Mouse (Mus musculus): ENCODE data around the gene Alpk1. TPM values are rescaled to one million over a fixed set of nuclear protein-coding genes. Genes with fewer than 3 reads are reported as not detected.

Alpk1 gene
- polyA plus RNA-seq, 1 experiment from 2014 or later, result 0.85 TPM

DNA sequence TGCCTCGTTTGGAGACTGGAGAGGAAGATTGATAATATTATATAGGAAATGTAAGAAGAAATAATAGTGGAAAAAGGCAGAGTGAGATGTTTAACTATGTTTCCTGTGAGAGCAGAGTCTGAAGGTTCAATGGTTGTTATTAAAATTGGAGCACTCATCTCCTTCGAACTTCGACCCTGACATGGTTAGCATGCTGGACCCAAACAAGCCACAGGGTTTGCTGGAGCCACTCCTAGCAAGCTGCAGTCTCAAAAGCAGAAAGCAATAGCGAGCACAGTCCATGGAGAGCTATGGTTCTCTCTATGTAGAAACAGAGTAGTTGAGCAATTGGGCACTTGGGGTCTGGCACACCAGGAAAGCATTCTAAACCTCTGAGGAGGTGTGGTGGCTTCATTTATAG, 59.4 kb downstream of the Alpk1 start:
- TF ChIP-seq CTCF (IDR thresholded peaks at IDR 0.05; ENCODE audit: low read depth), result no peak
- no peaks in the 10 kb centered on the region for H3K36me3 ChIP-seq (ENCODE audit: control insufficient read depth, insufficient read depth)
- 0 out of 2 replicates have a peak, but pooled peaks cover 5% of the 10 kb centered on the region for H3K4me1 ChIP-seq (replicated peaks; ENCODE audit: control insufficient read depth, insufficient read depth, low read length)
- H3K27ac ChIP-seq (ENCODE audit: low read depth, low read length), result no peak overlapping the region
- H3K4me2 ChIP-seq (replicated peaks; ENCODE audit: low read depth), result peak overlapping the region; percentile 6; the same call in 1 of the 2 replicates
- H3K9me3 ChIP-seq (ENCODE audit: control insufficient read depth), result no peaks in the 10 kb centered on the region
- ATAC-seq, result no peak
- no peak overlapping the region for H3K4me3 ChIP-seq (ENCODE audit: low read depth, low read length)
- 44% methylated on average over 4 of the region's 4 CpGs for WGBS
- H3K9ac ChIP-seq (ENCODE audit: low read depth, low read length), result no peak overlapping the region
- no peaks in the 10 kb centered on the region for H3K27me3 ChIP-seq (replicated peaks; ENCODE audit: control insufficient read depth, insufficient read depth, low read length)

DNA sequence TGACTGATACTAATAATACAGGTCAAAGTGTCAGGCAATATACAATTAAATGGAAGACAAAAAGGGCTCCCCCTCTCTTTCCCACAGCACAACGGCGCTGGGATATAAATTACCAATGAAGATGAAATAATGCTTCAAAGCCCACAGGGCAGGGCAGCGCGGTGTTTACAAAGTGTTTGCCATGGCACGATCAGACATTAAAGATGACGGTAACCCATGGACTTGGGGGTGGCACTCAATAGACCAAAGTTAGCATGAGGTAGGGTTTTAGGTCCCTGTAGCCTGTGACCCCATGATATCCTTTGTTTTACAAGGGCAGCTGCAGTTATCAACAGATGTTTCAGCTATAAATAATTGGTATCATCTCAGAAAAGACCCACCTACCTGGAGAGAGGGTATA, 60.3 kb downstream of the Alpk1 start:
- H3K4me3 ChIP-seq (ENCODE audit: low read depth, low read length), result no peak overlapping the region
- no peak overlapping the region for H3K4me2 ChIP-seq (replicated peaks; ENCODE audit: low read depth)
- H3K9ac ChIP-seq (ENCODE audit: low read depth, low read length), result no peak overlapping the region
- H3K9me3 ChIP-seq (ENCODE audit: control insufficient read depth), result no peaks in the 10 kb centered on the region
- H3K27ac ChIP-seq (ENCODE audit: low read depth, low read length), result no peak overlapping the region
- TF ChIP-seq CTCF (IDR thresholded peaks at IDR 0.05; ENCODE audit: low read depth), result no peak
- 58% methylated on average over 6 of the region's 6 CpGs for WGBS
- H3K4me1 ChIP-seq (replicated peaks; ENCODE audit: control insufficient read depth, insufficient read depth, low read length), result 0 out of 2 replicates have a peak, but pooled peaks cover 5% of the 10 kb centered on the region
- no peak for ATAC-seq
- no peaks in the 10 kb centered on the region for H3K27me3 ChIP-seq (replicated peaks; ENCODE audit: control insufficient read depth, insufficient read depth, low read length)
- H3K36me3 ChIP-seq (ENCODE audit: control insufficient read depth, insufficient read depth), result no peaks in the 10 kb centered on the region

DNA sequence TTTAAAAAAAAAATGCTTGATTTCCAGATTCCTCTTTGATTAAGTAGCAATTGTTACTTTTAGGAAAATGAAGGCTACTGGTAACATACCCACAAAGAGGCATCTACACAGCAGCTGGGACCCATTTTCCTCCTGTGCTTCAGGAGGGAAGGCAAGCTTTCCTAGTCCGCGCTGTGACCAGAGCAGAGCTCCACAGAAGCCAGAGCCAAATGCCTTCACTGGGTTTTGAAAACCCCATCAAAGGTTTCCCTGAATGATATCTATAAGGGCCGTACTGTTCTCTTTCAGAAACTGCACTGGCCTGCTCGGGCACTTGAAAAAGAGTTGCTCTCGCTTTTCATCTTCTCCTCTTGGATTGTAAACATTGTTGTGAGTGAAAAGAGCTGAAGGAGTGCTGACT, 60.7 kb downstream of the Alpk1 start:
- Histone ChIP-seq H3K36me3 (ENCODE audit: control insufficient read depth, insufficient read depth) (no peaks in the 10 kb centered on the region), H3K4me2 (replicated peaks; ENCODE audit: low read depth) (no peak overlapping the region), H3K27me3 (replicated peaks; ENCODE audit: control insufficient read depth, insufficient read depth, low read length) (no peaks in the 10 kb centered on the region), H3K9me3 (ENCODE audit: control insufficient read depth) (no peaks in the 10 kb centered on the region), H3K27ac (ENCODE audit: low read depth, low read length) (no peak overlapping the region), H3K9ac (ENCODE audit: low read depth, low read length) (no peak overlapping the region), H3K4me1 (replicated peaks; ENCODE audit: control insufficient read depth, insufficient read depth, low read length) (0 out of 2 replicates have a peak, but pooled peaks cover 5% of the 10 kb centered on the region), H3K4me3 (ENCODE audit: low read depth, low read length) (no peak overlapping the region)
- WGBS, result 57% methylated on average over 5 of the region's 5 CpGs
- no peak for ATAC-seq
- no peak for TF ChIP-seq CTCF (IDR thresholded peaks at IDR 0.05; ENCODE audit: low read depth)

DNA sequence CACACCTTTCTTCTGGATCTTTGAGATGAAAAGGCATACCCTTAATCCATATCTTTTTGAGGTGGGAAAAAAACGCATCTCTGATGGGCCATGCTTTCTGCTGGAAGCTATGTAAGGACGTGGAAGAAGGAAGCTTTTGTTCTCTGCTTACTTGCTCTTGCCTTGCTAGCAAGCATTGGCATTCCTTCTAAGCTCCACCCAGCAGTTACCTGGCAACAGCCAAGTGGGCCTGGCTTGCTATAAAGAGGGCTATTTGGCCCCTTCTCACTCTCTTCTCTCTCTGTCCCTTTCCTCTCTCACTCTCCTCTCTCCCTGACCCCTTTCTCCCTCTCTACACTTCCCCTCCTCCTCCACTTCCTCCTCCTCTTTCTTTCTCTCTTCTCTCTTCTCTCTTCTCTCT, 63.6 kb downstream of the Alpk1 start:
- ATAC-seq, result no peak
- Histone ChIP-seq H3K4me3 (ENCODE audit: low read depth, low read length) (no peak overlapping the region), H3K27me3 (replicated peaks; ENCODE audit: control insufficient read depth, insufficient read depth, low read length) (no peaks in the 10 kb centered on the region), H3K4me1 (replicated peaks; ENCODE audit: control insufficient read depth, insufficient read depth, low read length) (0 out of 2 replicates have a peak, but pooled peaks cover 5% of the 10 kb centered on the region), H3K4me2 (replicated peaks; ENCODE audit: low read depth) (no peak overlapping the region), H3K27ac (ENCODE audit: low read depth, low read length) (no peak overlapping the region), H3K9ac (ENCODE audit: low read depth, low read length) (no peak overlapping the region), H3K9me3 (ENCODE audit: control insufficient read depth) (no peaks in the 10 kb centered on the region), H3K36me3 (ENCODE audit: control insufficient read depth, insufficient read depth) (no peaks in the 10 kb centered on the region)
- TF ChIP-seq CTCF (IDR thresholded peaks at IDR 0.05; ENCODE audit: low read depth), result no peak
- 31% methylated on average over 2 of the region's 2 CpGs for WGBS

DNA sequence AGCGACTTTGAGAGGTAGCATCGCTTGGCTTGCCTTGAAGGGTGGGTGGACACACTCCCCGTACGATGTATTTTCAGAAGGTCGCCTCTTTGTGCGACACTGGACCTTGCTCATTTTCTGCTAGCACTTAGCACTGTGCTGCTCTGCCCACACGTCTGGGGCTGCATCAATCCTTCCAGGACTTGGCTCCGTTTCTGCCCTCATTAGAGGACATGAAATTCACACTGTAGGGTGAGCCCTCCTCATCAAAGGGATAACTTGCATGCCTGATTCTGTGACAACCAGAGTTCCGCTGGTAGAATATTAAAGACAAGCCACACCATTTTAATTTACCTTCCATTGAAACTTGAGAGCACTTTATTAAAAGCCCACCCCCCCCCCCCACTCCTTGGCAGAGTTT, 67.2 kb downstream of the Alpk1 start:
- no peak for TF ChIP-seq CTCF (IDR thresholded peaks at IDR 0.05; ENCODE audit: low read depth)
- WGBS, result 77% methylated on average over 9 of the region's 9 CpGs
- H3K27ac ChIP-seq (ENCODE audit: low read depth, low read length), result no peak overlapping the region
- no peaks in the 10 kb centered on the region for H3K36me3 ChIP-seq (ENCODE audit: control insufficient read depth, insufficient read depth)
- no peak overlapping the region for H3K4me3 ChIP-seq (ENCODE audit: low read depth, low read length)
- no peaks in the 10 kb centered on the region for H3K27me3 ChIP-seq (replicated peaks; ENCODE audit: control insufficient read depth, insufficient read depth, low read length)
- ATAC-seq, result no peak
- no peak overlapping the region for H3K9ac ChIP-seq (ENCODE audit: low read depth, low read length)
- H3K9me3 ChIP-seq (ENCODE audit: control insufficient read depth), result no peaks in the 10 kb centered on the region
- no peaks in the 10 kb centered on the region for H3K4me1 ChIP-seq (replicated peaks; ENCODE audit: control insufficient read depth, insufficient read depth, low read length)
- no peak overlapping the region for H3K4me2 ChIP-seq (replicated peaks; ENCODE audit: low read depth)

DNA sequence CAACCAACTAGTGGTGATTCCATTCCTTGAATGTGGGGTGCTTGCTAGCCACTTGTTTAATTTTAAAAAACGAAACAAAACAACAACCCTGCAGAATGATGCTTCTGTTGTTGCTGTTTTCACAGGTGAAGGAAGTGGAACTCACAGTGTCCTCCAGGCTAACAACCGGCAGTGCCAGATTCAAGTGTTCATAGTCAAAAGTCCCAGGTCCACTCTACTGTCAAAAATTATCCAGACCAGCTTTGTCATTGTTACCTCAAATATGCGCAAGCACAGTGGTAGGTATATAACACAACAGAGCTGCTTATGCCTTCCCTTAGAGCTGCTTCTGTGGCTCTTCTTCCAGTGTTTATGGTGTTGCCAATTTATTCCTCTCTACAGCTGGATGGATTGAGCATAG, 68.8 kb downstream of the Alpk1 start:
- no peaks in the 10 kb centered on the region for H3K36me3 ChIP-seq (ENCODE audit: control insufficient read depth, insufficient read depth)
- no peak for ATAC-seq
- H3K4me3 ChIP-seq (ENCODE audit: low read depth, low read length), result no peak overlapping the region
- 85% methylated on average over 3 of the region's 3 CpGs for WGBS
- no peaks in the 10 kb centered on the region for H3K4me1 ChIP-seq (replicated peaks; ENCODE audit: control insufficient read depth, insufficient read depth, low read length)
- no peaks in the 10 kb centered on the region for H3K9me3 ChIP-seq (ENCODE audit: control insufficient read depth)
- no peak overlapping the region for H3K27ac ChIP-seq (ENCODE audit: low read depth, low read length)
- no peak for TF ChIP-seq CTCF (IDR thresholded peaks at IDR 0.05; ENCODE audit: low read depth)
- no peaks in the 10 kb centered on the region for H3K27me3 ChIP-seq (replicated peaks; ENCODE audit: control insufficient read depth, insufficient read depth, low read length)
- no peak overlapping the region for H3K4me2 ChIP-seq (replicated peaks; ENCODE audit: low read depth)
- no peak overlapping the region for H3K9ac ChIP-seq (ENCODE audit: low read depth, low read length)

DNA sequence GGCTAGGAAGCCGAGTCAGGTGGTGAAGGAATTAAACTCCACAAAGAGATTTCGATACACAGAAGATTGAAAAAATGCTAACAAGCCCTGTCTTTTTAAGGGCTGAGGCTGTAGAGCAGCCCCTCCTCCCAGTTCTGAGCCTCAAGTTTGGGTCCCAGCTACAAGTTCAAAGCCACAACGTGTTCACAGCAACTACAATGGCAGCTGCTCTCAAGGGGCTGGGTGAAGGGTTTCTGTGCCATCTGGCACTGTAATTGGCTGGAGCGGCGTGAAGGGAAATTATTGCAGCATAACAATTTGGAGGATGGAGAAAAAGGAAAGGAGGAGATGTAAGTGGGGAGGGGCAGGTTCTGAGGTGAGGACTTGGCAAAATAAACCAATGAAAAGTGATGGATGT, 73.2 kb downstream of the Alpk1 start:
- no peak overlapping the region for H3K9ac ChIP-seq (ENCODE audit: low read depth, low read length)
- WGBS, result 90% methylated on average over 5 of the region's 5 CpGs
- no peak overlapping the region for H3K4me2 ChIP-seq (replicated peaks; ENCODE audit: low read depth)
- no peak overlapping the region for H3K27ac ChIP-seq (ENCODE audit: low read depth, low read length)
- no peak for TF ChIP-seq CTCF (IDR thresholded peaks at IDR 0.05; ENCODE audit: low read depth)
- H3K36me3 ChIP-seq (ENCODE audit: control insufficient read depth, insufficient read depth), result no peaks in the 10 kb centered on the region
- no peaks in the 10 kb centered on the region for H3K9me3 ChIP-seq (ENCODE audit: control insufficient read depth)
- H3K4me1 ChIP-seq (replicated peaks; ENCODE audit: control insufficient read depth, insufficient read depth, low read length), result no peaks in the 10 kb centered on the region
- H3K27me3 ChIP-seq (replicated peaks; ENCODE audit: control insufficient read depth, insufficient read depth, low read length), result no peaks in the 10 kb centered on the region
- H3K4me3 ChIP-seq (ENCODE audit: low read depth, low read length), result no peak overlapping the region
- no peak for ATAC-seq

Measured in intestine, postnatal 0 days (tissue).